Mouse (Mus musculus) heart, adult 2 months (tissue): ENCODE data around the gene Ets1.

ENCODE experiments used
- CTCF ChIP-seq: fragments of 200-600 bp; IDR thresholded peaks from 2 replicates; pipeline ENCODE4 v1.8.1; 2022; ENCODE audit warnings: antibody characterized with exemption, mild to moderate bottlenecking, moderate library complexity
- EP300 ChIP-seq: fragments of 200-500 bp; IDR thresholded peaks from 2 replicates; pipeline ENCODE4 v1.6.1; 2011; ENCODE audit warnings: low read depth, low read length, control low read depth; ENCODE audit not compliant: insufficient read depth
- POLR2A ChIP-seq: fragments of 200-500 bp; IDR thresholded peaks from 2 replicates; pipeline ENCODE4 v1.6.1; 2011; ENCODE audit warnings: mild to moderate bottlenecking, low read depth, low read length, control low read depth; ENCODE audit not compliant: insufficient read depth

GRCm38 (mm10) chr9:32735071-32735470 is 99.0 kb downstream of the Ets1 start:
- no peak for TF ChIP-seq POLR2A
- TF ChIP-seq CTCF: no peak
- TF ChIP-seq EP300: no peak
